Mouse (Mus musculus) limb, embryonic 13.5 days (tissue): ENCODE measurements at regions not wholly inside any gene's neighbourhood (a gene's known extent, or its start where the extent isn't known, plus 50 kb on each side); places are given as distances from the start of the nearest gene placed in this dataset.

Experiments used
- ATAC-seq: fragments of 200-750 bp; cut with Nextera tagmentation; 2 replicates; pipeline ENCODE4 v1.8.0; 2017; ENCODE audit warnings: low read depth, moderate number of reproducible peaks, moderate TSS enrichment; ENCODE audit not compliant: low FRiP score
- H3K27ac ChIP-seq: fragments of 300-500 bp; sonication (generic); 2 replicates; pipeline ENCODE4 v1.5.1; 2015; ENCODE audit warnings: inconsistent platforms, mild to moderate bottlenecking, moderate library complexity
- H3K27me3 ChIP-seq: fragments of 300-500 bp; sonication (generic); 2 replicates; pipeline ENCODE4 v1.6.1; 2015; ENCODE audit warnings: mild to moderate bottlenecking, inconsistent platforms
- H3K36me3 ChIP-seq: fragments of 300-500 bp; sonication (generic); 2 replicates; pipeline ENCODE4 v1.6.1; 2015; ENCODE audit warnings: inconsistent platforms, mild to moderate bottlenecking, moderate library complexity
- H3K4me1 ChIP-seq: fragments of 300-500 bp; sonication (generic); 2 replicates; pipeline ENCODE4 v1.6.1; 2015; ENCODE audit warnings: inconsistent platforms
- H3K4me2 ChIP-seq: fragments of 300-500 bp; sonication (generic); replicated peaks from 2 replicates; pipeline ENCODE4 v1.6.1; 2015; ENCODE audit warnings: inconsistent platforms, mild to moderate bottlenecking, moderate library complexity
- H3K4me3 ChIP-seq: fragments of 300-500 bp; sonication (generic); 2 replicates; pipeline ENCODE4 v1.5.1; 2015; ENCODE audit warnings: moderate library complexity, mild to moderate bottlenecking, inconsistent platforms
- H3K9ac ChIP-seq: fragments of 300-500 bp; sonication (generic); 2 replicates; pipeline ENCODE4 v1.6.1; 2015; ENCODE audit warnings: mild to moderate bottlenecking, inconsistent platforms
- H3K9me3 ChIP-seq: fragments of 300-500 bp; sonication (generic); 2 replicates; pipeline ENCODE4 v1.6.1; 2016; ENCODE audit warnings: inconsistent platforms
- WGBS: fragments of 180-500 bp; shearing (Covaris S2); methylation state at CpG from one replicate; pipeline ENCODE4 v1.1.7; 2015; 5-methylcytosine and 5-hydroxymethylcytosine counted together

GRCm38 (mm10) chr5:39417121-39417844 lies 338.0 kb downstream of the Hs3st1 start:
- H3K36me3 ChIP-seq = no peaks in the 10 kb centered on the region
- no peak overlapping the region for H3K4me3 ChIP-seq
- no peak overlapping the region for H3K4me2 ChIP-seq
- peak; percentile 87 for ATAC-seq
- H3K27ac ChIP-seq = peak overlapping the region; percentile 0; the same call in 1 of the 2 replicates
- H3K9me3 ChIP-seq = no peaks in the 10 kb centered on the region
- WGBS = 55% methylated on average over 11 of the region's 11 CpGs
- H3K27me3 ChIP-seq = no peaks in the 10 kb centered on the region
- H3K9ac ChIP-seq = no peak overlapping the region
- peaks cover 25% of the 10 kb centered on the region for H3K4me1 ChIP-seq

DNA sequence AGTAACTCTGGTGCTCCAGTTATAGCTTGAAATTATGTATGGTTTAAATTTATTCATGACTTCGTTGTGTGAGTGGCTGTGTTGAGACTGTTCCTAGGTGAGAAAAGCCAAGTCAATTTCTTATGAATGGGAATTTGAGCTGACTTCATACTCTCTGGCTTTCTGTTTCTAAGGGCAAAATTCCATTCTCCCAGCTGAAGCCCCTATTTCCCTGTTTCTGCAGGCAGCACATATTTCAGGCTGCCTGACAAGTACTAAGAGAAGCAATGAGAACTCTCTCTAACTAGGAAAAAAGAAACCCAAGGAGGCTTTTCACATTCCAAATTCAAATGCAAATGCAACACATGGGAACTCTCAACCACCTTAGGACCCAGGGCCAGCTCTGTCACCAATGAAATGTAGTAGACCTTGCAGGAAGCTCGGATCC lies 338.7 kb downstream of the Hs3st1 start:
- no peaks in the 10 kb centered on the region for H3K9me3 ChIP-seq
- 21% methylated on average over 2 of the region's 2 CpGs for WGBS
- H3K27ac ChIP-seq = peak overlapping the region; percentile 0; the same call in 1 of the 2 replicates
- peaks cover 25% of the 10 kb centered on the region for H3K4me1 ChIP-seq
- ATAC-seq = peak; percentile 82
- H3K4me3 ChIP-seq = no peak overlapping the region
- no peak overlapping the region for H3K4me2 ChIP-seq
- H3K27me3 ChIP-seq = no peaks in the 10 kb centered on the region
- no peaks in the 10 kb centered on the region for H3K36me3 ChIP-seq
- no peak overlapping the region for H3K9ac ChIP-seq

- H3K9ac ChIP-seq = no peak overlapping the region
- H3K4me2 ChIP-seq = no peak overlapping the region
- 72% methylated on average over 5 of the region's 5 CpGs for WGBS
- no peaks in the 10 kb centered on the region for H3K36me3 ChIP-seq
- H3K9me3 ChIP-seq = no peaks in the 10 kb centered on the region
- H3K4me3 ChIP-seq = no peak overlapping the region
- no peak overlapping the region for H3K27ac ChIP-seq
- peaks cover 21% of the 10 kb centered on the region for H3K4me1 ChIP-seq
- ATAC-seq = no peak
- H3K27me3 ChIP-seq = no peaks in the 10 kb centered on the region
These were observed 342.5 kb downstream of the Hs3st1 start for GRCm38 (mm10) chr5:39412756-39413155.

GRCm38 (mm10) chr5:39390391-39390987 lies 364.8 kb downstream of the Hs3st1 start:
- H3K9me3 ChIP-seq = no peaks in the 10 kb centered on the region
- H3K27ac ChIP-seq = no peak overlapping the region
- no peaks in the 10 kb centered on the region for H3K36me3 ChIP-seq
- H3K4me3 ChIP-seq = no peak overlapping the region
- no peaks in the 10 kb centered on the region for H3K27me3 ChIP-seq
- no peak for ATAC-seq
- H3K4me1 ChIP-seq = no peaks in the 10 kb centered on the region
- H3K9ac ChIP-seq = no peak overlapping the region
- H3K4me2 ChIP-seq = no peak overlapping the region

DNA sequence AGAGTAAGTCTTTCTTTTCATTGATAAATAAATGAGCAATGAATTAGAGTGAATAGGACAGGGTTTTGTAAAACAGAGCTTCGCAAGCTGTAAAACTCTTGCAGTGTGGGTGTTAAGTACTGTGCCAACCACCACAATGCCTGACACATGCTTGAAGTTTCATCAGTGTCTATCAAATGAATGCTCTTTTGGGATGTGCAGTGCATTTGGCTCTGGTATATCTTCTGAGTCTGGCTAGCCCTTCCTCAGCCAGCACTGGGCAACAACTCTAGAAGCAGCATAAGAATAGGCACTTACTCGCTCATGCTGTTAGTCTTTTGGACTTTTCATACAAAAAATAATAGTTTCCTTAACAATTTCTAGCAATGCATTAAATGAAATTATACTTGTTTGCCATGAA lies 370.9 kb downstream of the Hs3st1 start:
- H3K4me3 ChIP-seq = no peak overlapping the region
- WGBS = 90% methylated on average over 2 of the region's 2 CpGs
- no peaks in the 10 kb centered on the region for H3K4me1 ChIP-seq
- no peak for ATAC-seq
- H3K9ac ChIP-seq = no peak overlapping the region
- no peak overlapping the region for H3K27ac ChIP-seq
- no peaks in the 10 kb centered on the region for H3K9me3 ChIP-seq
- no peaks in the 10 kb centered on the region for H3K27me3 ChIP-seq
- no peak overlapping the region for H3K4me2 ChIP-seq
- no peaks in the 10 kb centered on the region for H3K36me3 ChIP-seq

GRCm38 (mm10) chr5:39374199-39374598 lies 381.1 kb downstream of the Hs3st1 start:
- no peak overlapping the region for H3K27ac ChIP-seq
- H3K4me1 ChIP-seq = no peaks in the 10 kb centered on the region
- H3K9ac ChIP-seq = no peak overlapping the region
- no peak for ATAC-seq
- H3K9me3 ChIP-seq = no peaks in the 10 kb centered on the region
- no peaks in the 10 kb centered on the region for H3K27me3 ChIP-seq
- H3K36me3 ChIP-seq = no peaks in the 10 kb centered on the region
- no peak overlapping the region for H3K4me3 ChIP-seq
- WGBS = 72% methylated on average over 3 of the region's 3 CpGs
- no peak overlapping the region for H3K4me2 ChIP-seq

- H3K27ac ChIP-seq = no peak overlapping the region
- no peaks in the 10 kb centered on the region for H3K4me1 ChIP-seq
- H3K36me3 ChIP-seq = no peaks in the 10 kb centered on the region
- no peaks in the 10 kb centered on the region for H3K27me3 ChIP-seq
- H3K9ac ChIP-seq = no peak overlapping the region
- ATAC-seq = no peak
- H3K9me3 ChIP-seq = no peaks in the 10 kb centered on the region
- no peak overlapping the region for H3K4me3 ChIP-seq
- H3K4me2 ChIP-seq = no peak overlapping the region
- 86% methylated on average over 3 of the region's 3 CpGs for WGBS
These were observed 406.6 kb downstream of the Hs3st1 start for GRCm38 (mm10) chr5:39348680-39349079.

DNA sequence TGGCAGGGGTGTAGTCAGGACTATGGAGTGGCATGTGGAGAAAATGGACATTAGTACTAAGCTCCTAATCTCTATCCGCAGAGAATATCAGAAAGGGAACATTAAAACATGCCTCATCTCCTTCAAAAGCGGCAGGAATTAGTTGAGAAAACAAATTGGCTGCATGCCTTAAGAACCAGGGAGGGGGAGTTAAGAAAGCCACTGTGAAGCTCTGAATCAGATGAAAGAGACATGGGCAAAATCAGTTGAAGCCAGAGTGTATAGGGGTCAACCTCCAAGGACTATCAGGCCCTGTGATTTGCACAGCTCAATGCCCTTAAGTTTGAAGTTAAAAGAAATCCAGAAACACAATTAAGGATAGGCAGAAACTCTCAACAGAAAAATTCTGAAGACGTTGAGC lies 408.3 kb downstream of the Hs3st1 start:
- Histone ChIP-seq H3K36me3 (no peaks in the 10 kb centered on the region), H3K4me3 (no peak overlapping the region), H3K4me1 (no peaks in the 10 kb centered on the region), H3K9ac (no peak overlapping the region), H3K4me2 (no peak overlapping the region), H3K9me3 (no peaks in the 10 kb centered on the region), H3K27ac (no peak overlapping the region), H3K27me3 (no peaks in the 10 kb centered on the region)
- no peak for ATAC-seq
- 84% methylated on average over 3 of the region's 3 CpGs for WGBS

DNA sequence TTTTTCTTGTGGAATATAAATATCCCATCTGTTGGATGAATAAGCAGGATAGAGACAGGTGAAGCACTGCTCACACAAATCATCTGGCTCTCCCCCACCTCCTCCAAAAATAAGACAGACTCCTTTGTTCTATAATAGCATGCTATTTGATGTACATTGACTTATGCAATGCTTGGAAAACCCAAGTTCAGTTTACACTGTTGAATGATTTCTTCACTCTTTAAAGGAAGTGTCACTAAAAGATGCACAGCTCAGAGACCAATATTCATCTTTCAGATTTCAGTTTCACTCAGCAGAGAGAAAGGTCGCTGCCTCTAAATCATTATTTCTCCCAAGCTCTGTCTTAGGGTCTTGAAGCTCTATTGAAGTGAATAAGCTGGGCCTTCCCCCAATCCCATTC lies 417.4 kb downstream of the Hs3st1 start:
- H3K27me3 ChIP-seq = no peaks in the 10 kb centered on the region
- ATAC-seq = no peak
- no peaks in the 10 kb centered on the region for H3K9me3 ChIP-seq
- H3K9ac ChIP-seq = no peak overlapping the region
- H3K27ac ChIP-seq = no peak overlapping the region
- 80% methylated on average over 1 of the region's 1 CpGs for WGBS
- no peak overlapping the region for H3K4me2 ChIP-seq
- H3K4me1 ChIP-seq = no peaks in the 10 kb centered on the region
- no peak overlapping the region for H3K4me3 ChIP-seq
- H3K36me3 ChIP-seq = no peaks in the 10 kb centered on the region

DNA sequence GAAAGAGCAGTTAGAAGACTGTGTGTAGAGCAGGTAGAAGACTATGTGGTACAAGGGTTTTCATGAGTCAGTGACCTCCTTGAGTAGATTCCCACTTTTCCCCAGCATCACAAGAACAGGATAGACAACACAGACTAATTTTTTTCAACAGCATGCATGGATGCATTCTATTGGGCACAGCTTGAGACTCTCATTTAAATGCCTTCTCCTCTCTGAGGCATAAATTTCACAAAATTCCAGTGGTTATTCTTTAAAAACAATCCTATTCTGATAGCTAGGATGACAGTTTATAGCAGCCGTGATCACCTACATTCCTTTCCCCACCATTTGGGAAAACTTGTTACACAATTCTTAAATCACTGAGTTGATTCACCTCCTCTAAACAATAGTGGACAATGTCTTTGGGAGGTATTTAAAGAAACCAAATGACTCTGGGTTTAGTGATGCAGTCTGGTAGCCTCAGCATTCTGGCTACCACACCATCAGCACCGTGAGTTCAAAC lies 418.7 kb downstream of the Hs3st1 start:
- no peaks in the 10 kb centered on the region for H3K9me3 ChIP-seq
- no peak overlapping the region for H3K4me3 ChIP-seq
- ATAC-seq = no peak
- H3K36me3 ChIP-seq = no peaks in the 10 kb centered on the region
- H3K27ac ChIP-seq = no peak overlapping the region
- H3K4me2 ChIP-seq = no peak overlapping the region
- H3K27me3 ChIP-seq = no peaks in the 10 kb centered on the region
- 83% methylated on average over 2 of the region's 2 CpGs for WGBS
- H3K4me1 ChIP-seq = no peaks in the 10 kb centered on the region
- no peak overlapping the region for H3K9ac ChIP-seq

GRCm38 (mm10) chr5:39335321-39335720 lies 420.0 kb downstream of the Hs3st1 start:
- WGBS = 63% methylated on average over 2 of the region's 2 CpGs
- no peak overlapping the region for H3K27ac ChIP-seq
- no peak overlapping the region for H3K9ac ChIP-seq
- no peak overlapping the region for H3K4me3 ChIP-seq
- H3K36me3 ChIP-seq = no peaks in the 10 kb centered on the region
- no peaks in the 10 kb centered on the region for H3K4me1 ChIP-seq
- no peaks in the 10 kb centered on the region for H3K9me3 ChIP-seq
- H3K4me2 ChIP-seq = no peak overlapping the region
- H3K27me3 ChIP-seq = no peaks in the 10 kb centered on the region
- ATAC-seq = no peak

DNA sequence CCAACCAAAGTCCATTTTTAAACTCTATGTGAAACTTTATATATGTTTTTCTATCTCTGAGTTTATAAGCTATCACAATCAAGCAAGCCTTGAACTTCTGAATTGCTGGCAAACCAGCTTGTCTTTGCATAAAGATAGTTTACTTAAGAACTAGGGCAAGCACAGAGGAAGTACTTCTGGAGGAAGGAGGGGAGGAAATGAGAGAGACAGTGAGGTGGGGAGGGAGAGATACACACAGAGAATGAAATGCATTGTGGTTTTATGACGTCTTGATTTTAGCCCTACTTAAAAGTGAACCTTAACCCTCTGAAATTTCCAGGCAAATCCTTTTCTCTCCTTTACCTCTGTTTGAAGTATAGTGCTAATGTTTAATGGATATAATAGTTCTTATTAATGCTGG lies 421.0 kb downstream of the Hs3st1 start:
- 74% methylated on average over 1 of the region's 1 CpGs for WGBS

DNA sequence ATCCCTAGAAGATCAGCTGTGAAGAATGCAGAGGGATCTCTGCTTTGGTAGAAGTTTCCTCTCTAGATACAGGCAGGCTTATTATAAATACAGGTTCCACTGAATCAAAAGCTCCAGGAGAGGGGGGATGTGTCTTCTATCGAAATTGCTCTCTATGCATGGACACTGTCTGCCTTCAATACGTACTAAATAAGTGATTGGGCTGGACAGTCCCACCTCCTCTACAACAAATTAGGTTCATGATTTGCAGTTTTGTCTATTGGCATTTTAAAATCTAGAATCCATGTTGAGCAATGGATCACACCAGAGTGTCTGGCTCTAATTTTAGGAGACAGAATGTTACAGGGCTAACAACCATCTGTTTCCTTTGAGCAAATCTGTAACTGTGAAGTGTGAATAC lies 429.9 kb downstream of the Hs3st1 start:
- H3K4me2 ChIP-seq = no peak overlapping the region
- no peak for ATAC-seq
- H3K27ac ChIP-seq = no peak overlapping the region
- H3K4me1 ChIP-seq = no peaks in the 10 kb centered on the region
- WGBS = 86% methylated on average over 2 of the region's 2 CpGs
- no peak overlapping the region for H3K9ac ChIP-seq
- H3K36me3 ChIP-seq = no peaks in the 10 kb centered on the region
- H3K27me3 ChIP-seq = no peaks in the 10 kb centered on the region
- no peaks in the 10 kb centered on the region for H3K9me3 ChIP-seq
- H3K4me3 ChIP-seq = no peak overlapping the region

More for the DNA sequence above, 421.0 kb downstream of the Hs3st1 start:
- Histone ChIP-seq H3K4me1 (no peaks in the 10 kb centered on the region), H3K9me3 (no peaks in the 10 kb centered on the region), H3K36me3 (no peaks in the 10 kb centered on the region), H3K9ac (no peak overlapping the region), H3K27ac (no peak overlapping the region), H3K27me3 (no peaks in the 10 kb centered on the region), H3K4me3 (no peak overlapping the region), H3K4me2 (no peak overlapping the region)
- ATAC-seq = no peak
